Mouse (Mus musculus) liver, adult 2 months (tissue): ENCODE data around the gene Wdr44.
"Not testable (repeated sequence)": the region's sequence is repeated elsewhere in the genome, so short reads cannot be mapped to it uniquely, and the experiment has no call there.

Source experiments
- CTCF ChIP-seq: fragments of 200-500 bp; IDR thresholded peaks from 2 replicates; pipeline ENCODE4 v1.5.1; 2011; ENCODE audit warnings: low read depth, low read length, control low read depth
- POLR2A ChIP-seq: fragments of 200-500 bp; IDR thresholded peaks from 2 replicates; pipeline ENCODE4 v1.6.1; 2011; ENCODE audit warnings: low read length, control low read depth; ENCODE audit not compliant: insufficient read depth; ENCODE audit errors: extremely low read depth

GRCm38 (mm10) chrX:23822885-23823284 is 130.0 kb downstream of the Wdr44 start:
- not testable (repeated sequence) for TF ChIP-seq CTCF, POLR2A
